ENCODE assay signal across 7 mouse cellular contexts in genomic region chr17:47597838-47598579, GRCm38 (mm10). TPM values are rescaled to one million over a fixed set of nuclear protein-coding genes. Genes with fewer than 3 reads are reported as not detected.
DNase-seq lines count a peak whose midpoint lies in the region; ATAC-seq lines count a peak whose summit lies in the region.

No protein-coding gene starts in this region.

- H3K4me3 ChIP-seq in forebrain, embryonic 12.5 days (replicated peaks), result no peak overlapping the region
- no peak overlapping the region for H3K4me3 ChIP-seq in kidney, embryonic 16.5 days (ENCODE audit: low read length)
- peak overlapping the region; percentile 96 for H3K4me3 ChIP-seq in stomach, embryonic 15.5 days (replicated peaks)

- no peaks in the 10 kb centered on the region for H3K9me3 ChIP-seq in forebrain, embryonic 12.5 days
- H3K9me3 ChIP-seq in kidney, embryonic 16.5 days (ENCODE audit: low read length), result no peaks in the 10 kb centered on the region
- H3K9me3 ChIP-seq in stomach, embryonic 15.5 days, result no peaks in the 10 kb centered on the region

- H3K27me3 ChIP-seq in forebrain, embryonic 12.5 days, result no peaks in the 10 kb centered on the region
- no peaks in the 10 kb centered on the region for H3K27me3 ChIP-seq in kidney, embryonic 16.5 days (ENCODE audit: insufficient read depth, low read length)
- no peaks in the 10 kb centered on the region for H3K27me3 ChIP-seq in stomach, embryonic 15.5 days (replicated peaks)

- WGBS in forebrain, embryonic 12.5 days, result 20% methylated on average over 10 of the region's 10 CpGs
- 22% methylated on average over 10 of the region's 10 CpGs for WGBS in kidney, embryonic 16.5 days
- 26% methylated on average over 10 of the region's 10 CpGs for WGBS in stomach, embryonic 15.5 days

- no peak for ATAC-seq in forebrain, embryonic 12.5 days (ENCODE audit: low FRiP score)
- ATAC-seq in kidney, embryonic 16.5 days (ENCODE audit: low FRiP score, low TSS enrichment), result no peak
- ATAC-seq in megakaryocyte progenitor cell, adult 5-6 weeks (replicated peaks; ENCODE audit: poor library complexity), result peak; percentile 63
- ATAC-seq in stomach, embryonic 15.5 days (ENCODE audit: insufficient read depth, low FRiP score, low read depth), result peak; percentile 8; the same call in 1 of the 2 replicates

- H3K4me1 ChIP-seq in forebrain, embryonic 12.5 days, result peaks cover 46% of the 10 kb centered on the region
- H3K4me1 ChIP-seq in kidney, embryonic 16.5 days (ENCODE audit: insufficient read depth, low read length), result peaks cover 47% of the 10 kb centered on the region
- peaks cover 35% of the 10 kb centered on the region for H3K4me1 ChIP-seq in stomach, embryonic 15.5 days

- peak overlapping the region; percentile 93; the same call in 1 of the 2 replicates for H3K4me2 ChIP-seq in forebrain, embryonic 12.5 days
- H3K4me2 ChIP-seq in kidney, embryonic 16.5 days (replicated peaks; ENCODE audit: low read depth, low read length), result 0 out of 2 replicates have a peak overlapping the region, but pooled peaks have one; percentile 89
- peak overlapping the region; percentile 78 for H3K4me2 ChIP-seq in stomach, embryonic 15.5 days

- DNase-seq in 416B (ENCODE audit: low read depth), result peak; percentile 73
- peak; percentile 68 to 73 for DNase-seq in B cell, adult 2 months
- DNase-seq in brain, adult 2 months (ENCODE audit: low read depth, low spot score), result peak; percentile 48

- H3K9ac ChIP-seq in forebrain, embryonic 12.5 days, result peak overlapping the region; percentile 84; the same call in 1 of the 2 replicates
- H3K9ac ChIP-seq in kidney, embryonic 16.5 days (replicated peaks; ENCODE audit: low read length), result peak overlapping the region; percentile 91; the same call in 1 of the 2 replicates
- no peak overlapping the region for H3K9ac ChIP-seq in stomach, embryonic 15.5 days

- peaks cover 47% of the 10 kb centered on the region for H3K36me3 ChIP-seq in forebrain, embryonic 12.5 days (replicated peaks)
- peaks cover 39% of the 10 kb centered on the region for H3K36me3 ChIP-seq in kidney, embryonic 16.5 days (ENCODE audit: insufficient read depth, low read length)
- H3K36me3 ChIP-seq in stomach, embryonic 15.5 days, result peaks cover 35% of the 10 kb centered on the region

- H3K27ac ChIP-seq in forebrain, embryonic 12.5 days, result 0 out of 2 replicates have a peak overlapping the region, but pooled peaks have one; percentile 43
- H3K27ac ChIP-seq in kidney, embryonic 16.5 days (ENCODE audit: low read length), result peak overlapping the region; percentile 97
- peak overlapping the region; percentile 98 for H3K27ac ChIP-seq in stomach, embryonic 15.5 days

RNA-seq across cellular contexts. Expression of gene Bysl, which starts 13.3 kb away (rescaled TPM):
- polyA plus RNA-seq in forebrain, embryonic 12.5 days (2016; fragmentation: Nextera tagmentation; extraction: Ambion mirVana), result 32.7 and 33.7 TPM in 2 replicates
- 24.5 and 25.9 TPM in 2 replicates for polyA plus RNA-seq in kidney, embryonic 16.5 days (2015; fragmentation: Nextera tagmentation; extraction: Ambion mirVana)
- 9.8 and 11.6 TPM in 2 replicates for total RNA-seq in megakaryocyte progenitor cell, adult 5-6 weeks (2015)
- total RNA-seq in megakaryocyte progenitor cell, adult 5-6 weeks (2017), result 15.4 and 16.0 TPM in 2 replicates
- 21.2 and 21.4 TPM in 2 replicates for polyA plus RNA-seq in stomach, embryonic 15.5 days (2015; fragmentation: Nextera tagmentation; extraction: Ambion mirVana)

RNA-seq across cellular contexts. Expression of gene Med20, which starts 13.4 kb away (rescaled TPM):
- 38.5 and 41.5 TPM in 2 replicates for polyA plus RNA-seq in forebrain, embryonic 12.5 days (2016; fragmentation: Nextera tagmentation; extraction: Ambion mirVana)
- polyA plus RNA-seq in kidney, embryonic 16.5 days (2015; fragmentation: Nextera tagmentation; extraction: Ambion mirVana), result 47.7 and 53.9 TPM in 2 replicates
- total RNA-seq in megakaryocyte progenitor cell, adult 5-6 weeks (2015), result 20.4 and 23.8 TPM in 2 replicates
- total RNA-seq in megakaryocyte progenitor cell, adult 5-6 weeks (2017), result 37.7 and 40.7 TPM in 2 replicates
- 38.7 and 39.7 TPM in 2 replicates for polyA plus RNA-seq in stomach, embryonic 15.5 days (2015; fragmentation: Nextera tagmentation; extraction: Ambion mirVana)

RNA-seq across cellular contexts. Expression of gene Gm20517, which starts 13.4 kb away (rescaled TPM):
- polyA plus RNA-seq in forebrain, embryonic 12.5 days (2016; fragmentation: Nextera tagmentation; extraction: Ambion mirVana), result 1.6 and 2.7 TPM in 2 replicates
- 1.6 TPM in 2 replicates for polyA plus RNA-seq in kidney, embryonic 16.5 days (2015; fragmentation: Nextera tagmentation; extraction: Ambion mirVana)
- total RNA-seq in megakaryocyte progenitor cell, adult 5-6 weeks (2015), result 0.56 and 2.2 TPM in 2 replicates
- total RNA-seq in megakaryocyte progenitor cell, adult 5-6 weeks (2017), result 3.4 and 3.6 TPM in 2 replicates
- 1.0 and 1.5 TPM in 2 replicates for polyA plus RNA-seq in stomach, embryonic 15.5 days (2015; fragmentation: Nextera tagmentation; extraction: Ambion mirVana)

RNA-seq across cellular contexts. Expression of gene Usp49, which starts 32.5 kb away (rescaled TPM):
- 11.1 and 12.2 TPM in 2 replicates for polyA plus RNA-seq in forebrain, embryonic 12.5 days (2016; fragmentation: Nextera tagmentation; extraction: Ambion mirVana)
- polyA plus RNA-seq in kidney, embryonic 16.5 days (2015; fragmentation: Nextera tagmentation; extraction: Ambion mirVana), result 3.7 and 5.3 TPM in 2 replicates
- total RNA-seq in megakaryocyte progenitor cell, adult 5-6 weeks (2015), result 4.8 and 5.9 TPM in 2 replicates
- total RNA-seq in megakaryocyte progenitor cell, adult 5-6 weeks (2017), result 4.5 and 6.4 TPM in 2 replicates
- 5.3 and 6.3 TPM in 2 replicates for polyA plus RNA-seq in stomach, embryonic 15.5 days (2015; fragmentation: Nextera tagmentation; extraction: Ambion mirVana)

Comparison
In these comparisons a context has a peak if more than half of its experiments do, and no peak if none do; other contexts are left out.
1. ATAC-seq: peak in megakaryocyte progenitor cell, adult 5-6 weeks (single experiment) and stomach, embryonic 15.5 days (single experiment); none in forebrain, embryonic 12.5 days (single experiment) and kidney, embryonic 16.5 days (single experiment).
2. H3K27ac ChIP-seq: peak in every context shown above with its lines; median percentile 98 in stomach, embryonic 15.5 days; 97 in kidney, embryonic 16.5 days; 43 in forebrain, embryonic 12.5 days.
3. Peak in every context shown above with its lines, with median percentiles within 50 percentile points of each other: DNase-seq and H3K4me2 ChIP-seq.